Mouse (Mus musculus) limb, embryonic 15.5 days (tissue): Measurements from ENCODE around the gene Clcnka. TPM values are rescaled to one million over a fixed set of nuclear protein-coding genes. Genes with fewer than 3 reads are reported as not detected.

Experiments used
- ATAC-seq: fragments of 200-750 bp; cut with Nextera tagmentation; 2 replicates; pipeline ENCODE4 v1.8.0; 2017; ENCODE audit warnings: low read depth, moderate TSS enrichment; ENCODE audit not compliant: insufficient number of reproducible peaks, low FRiP score, low TSS enrichment
- H3K27ac ChIP-seq: fragments of 300-500 bp; sonication (generic); 2 replicates; pipeline ENCODE4 v1.5.1; 2015; ENCODE audit warnings: moderate library complexity, mild to moderate bottlenecking, inconsistent platforms
- H3K27me3 ChIP-seq: fragments of 300-500 bp; sonication (generic); 2 replicates; pipeline ENCODE4 v1.6.1; 2015; ENCODE audit warnings: inconsistent platforms
- H3K36me3 ChIP-seq: fragments of 300-500 bp; sonication (generic); 2 replicates; pipeline ENCODE4 v1.6.1; 2015; ENCODE audit warnings: inconsistent platforms
- H3K4me1 ChIP-seq: fragments of 300-500 bp; sonication (generic); 2 replicates; pipeline ENCODE4 v1.6.1; 2015; ENCODE audit warnings: inconsistent platforms
- H3K4me2 ChIP-seq: fragments of 300-500 bp; sonication (generic); 2 replicates; pipeline ENCODE4 v1.6.1; 2015; ENCODE audit warnings: mild to moderate bottlenecking, inconsistent platforms
- H3K4me3 ChIP-seq: fragments of 300-500 bp; sonication (generic); 2 replicates; pipeline ENCODE4 v1.5.1; 2015; ENCODE audit warnings: mild to moderate bottlenecking, inconsistent platforms
- H3K9ac ChIP-seq: fragments of 300-500 bp; sonication (generic); 2 replicates; pipeline ENCODE4 v1.6.1; 2015; ENCODE audit warnings: inconsistent platforms
- H3K9me3 ChIP-seq: fragments of 300-500 bp; sonication (generic); 2 replicates; pipeline ENCODE4 v1.6.1; 2016; ENCODE audit warnings: inconsistent platforms
- WGBS: fragments of 180-500 bp; shearing (Covaris S2); methylation state at CpG from one replicate; pipeline ENCODE4 v1.1.7; 2015; 5-methylcytosine and 5-hydroxymethylcytosine counted together
- polyA plus RNA-seq: library from polyadenylated mRNA; unstranded; fragments of >200 nt; fragmentation: Nextera tagmentation; extraction: Ambion mirVana; gene quantifications from 2 replicates; pipeline ENCODE4 v1.2.1, GENCODE M21; 2015

Clcnka gene
- polyA plus RNA-seq, 1 experiment from 2014 or later = 0.33 TPM

GRCm38 (mm10) chr4:141420192-141420829 lies 21.8 kb upstream of the Clcnka start, which contains the start of gene Hspb7:
Hspb7 (plus strand) TSS chr4:141420779.
- H3K27ac ChIP-seq = no peak within 1 kb of the TSS
- 39% methylated on average over 9 of the region's 9 CpGs for WGBS
- H3K4me2 ChIP-seq = 0 out of 2 replicates have a peak within 1 kb of the TSS, but pooled peaks have one; percentile 10
- H3K9ac ChIP-seq = no peak within 1 kb of the TSS; the same call in 1 of the 2 replicates
- no peaks in the 10 kb centered on the region for H3K9me3 ChIP-seq
- no peak within 1 kb of the TSS for H3K4me3 ChIP-seq
- peaks cover 30% of the 10 kb centered on the region for H3K4me1 ChIP-seq
- ATAC-seq = no peak
- 0 out of 2 replicates have a peak, but pooled peaks cover 6% of the 10 kb centered on the region for H3K27me3 ChIP-seq
- no peaks in the 10 kb centered on the region for H3K36me3 ChIP-seq

- H3K9ac ChIP-seq = no peak overlapping the region
- ATAC-seq = no peak
- H3K27ac ChIP-seq = no peak overlapping the region
- H3K4me2 ChIP-seq = no peak overlapping the region
- WGBS = 57% methylated on average over 27 of the region's 27 CpGs
- H3K4me3 ChIP-seq = no peak overlapping the region
- H3K4me1 ChIP-seq = peaks cover 23% of the 10 kb centered on the region
- H3K27me3 ChIP-seq = 0 out of 2 replicates have a peak, but pooled peaks cover 6% of the 10 kb centered on the region
- no peaks in the 10 kb centered on the region for H3K9me3 ChIP-seq
- H3K36me3 ChIP-seq = no peaks in the 10 kb centered on the region
Measured at GRCm38 (mm10) chr4:141419398-141420191, 21.1 kb upstream of the Clcnka start.

GRCm38 (mm10) chr4:141415924-141416323 lies 17.4 kb upstream of the Clcnka start, which contains the start of gene Clcnkb:
Clcnkb (minus strand) TSS chr4:141416014.
- H3K27ac ChIP-seq = no peak within 1 kb of the TSS
- no peak within 1 kb of the TSS for H3K4me3 ChIP-seq
- 62% methylated on average over 7 of the region's 7 CpGs for WGBS
- no peaks in the 10 kb centered on the region for H3K27me3 ChIP-seq
- H3K4me1 ChIP-seq = peaks cover 19% of the 10 kb centered on the region
- no peaks in the 10 kb centered on the region for H3K36me3 ChIP-seq
- ATAC-seq = no peak
- no peaks in the 10 kb centered on the region for H3K9me3 ChIP-seq
- H3K9ac ChIP-seq = no peak within 1 kb of the TSS
- H3K4me2 ChIP-seq = no peak within 1 kb of the TSS

- Histone ChIP-seq H3K27ac (no peak overlapping the region), H3K4me3 (no peak overlapping the region; the same call in 1 of the 2 replicates), H3K27me3 (no peaks in the 10 kb centered on the region), H3K4me2 (0 out of 2 replicates have a peak overlapping the region, but pooled peaks have one; percentile 7), H3K36me3 (no peaks in the 10 kb centered on the region), H3K9me3 (no peaks in the 10 kb centered on the region), H3K4me1 (peaks cover 9% of the 10 kb centered on the region), H3K9ac (no peak overlapping the region)
- ATAC-seq = no peak
- 20% methylated on average over 22 of the region's 22 CpGs for WGBS
Measured at GRCm38 (mm10) chr4:141411430-141411992, 13.0 kb upstream of the Clcnka start.

GRCm38 (mm10) chr4:141408577-141408976 lies 10.1 kb upstream of the Clcnka start:
- no peaks in the 10 kb centered on the region for H3K36me3 ChIP-seq
- no peak overlapping the region for H3K27ac ChIP-seq
- no peak overlapping the region for H3K9ac ChIP-seq
- ATAC-seq = no peak
- 87% methylated on average over 3 of the region's 3 CpGs for WGBS
- no peak overlapping the region for H3K4me3 ChIP-seq
- H3K4me2 ChIP-seq = no peak overlapping the region
- peaks cover 16% of the 10 kb centered on the region for H3K4me1 ChIP-seq
- no peaks in the 10 kb centered on the region for H3K9me3 ChIP-seq
- no peaks in the 10 kb centered on the region for H3K27me3 ChIP-seq

- Histone ChIP-seq H3K4me2 (no peak overlapping the region), H3K27me3 (no peaks in the 10 kb centered on the region), H3K9ac (no peak overlapping the region), H3K27ac (no peak overlapping the region), H3K4me1 (peaks cover 16% of the 10 kb centered on the region), H3K9me3 (no peaks in the 10 kb centered on the region), H3K4me3 (no peak overlapping the region), H3K36me3 (no peaks in the 10 kb centered on the region)
- no peak for ATAC-seq
- WGBS = 42% methylated on average over 14 of the region's 14 CpGs
Measured at GRCm38 (mm10) chr4:141406516-141407299, 8.2 kb upstream of the Clcnka start.

GRCm38 (mm10) chr4:141405314-141405622 lies 6.7 kb upstream of the Clcnka start:
- Histone ChIP-seq H3K27ac (no peak overlapping the region), H3K4me1 (peaks cover 11% of the 10 kb centered on the region; the same call in 1 of the 2 replicates), H3K4me2 (no peak overlapping the region), H3K9ac (no peak overlapping the region), H3K4me3 (no peak overlapping the region), H3K9me3 (no peaks in the 10 kb centered on the region), H3K36me3 (no peaks in the 10 kb centered on the region), H3K27me3 (no peaks in the 10 kb centered on the region)
- ATAC-seq = no peak
- WGBS = 83% methylated on average over 3 of the region's 3 CpGs

GRCm38 (mm10) chr4:141404518-141405313 lies 6.2 kb upstream of the Clcnka start:
- 0 out of 2 replicates have a peak overlapping the region, but pooled peaks have one; percentile 7 for H3K4me3 ChIP-seq
- no peak overlapping the region for H3K27ac ChIP-seq
- no peaks in the 10 kb centered on the region for H3K36me3 ChIP-seq
- WGBS = 13% methylated on average over 15 of the region's 15 CpGs
- peak; percentile 71 for ATAC-seq
- peak overlapping the region; percentile 35 for H3K4me2 ChIP-seq
- H3K9ac ChIP-seq = no peak overlapping the region
- no peaks in the 10 kb centered on the region for H3K27me3 ChIP-seq
- no peaks in the 10 kb centered on the region for H3K9me3 ChIP-seq
- H3K4me1 ChIP-seq = peaks cover 13% of the 10 kb centered on the region; the same call in 1 of the 2 replicates

- ATAC-seq = no peak
- Histone ChIP-seq H3K4me3 (no peak overlapping the region), H3K36me3 (no peaks in the 10 kb centered on the region), H3K4me1 (peaks cover 19% of the 10 kb centered on the region; the same call in 1 of the 2 replicates), H3K4me2 (no peak overlapping the region), H3K9ac (no peak overlapping the region), H3K27me3 (no peaks in the 10 kb centered on the region), H3K27ac (no peak overlapping the region), H3K9me3 (no peaks in the 10 kb centered on the region)
- WGBS = 79% methylated on average over 15 of the region's 15 CpGs
Measured at GRCm38 (mm10) chr4:141400171-141400570, 1.6 kb upstream of the Clcnka start.

- H3K4me3 ChIP-seq = no peak overlapping the region
- peaks cover 16% of the 10 kb centered on the region; the same call in 1 of the 2 replicates for H3K4me1 ChIP-seq
- WGBS = 79% methylated on average over 12 of the region's 12 CpGs
- H3K4me2 ChIP-seq = no peak overlapping the region
- no peaks in the 10 kb centered on the region for H3K9me3 ChIP-seq
- H3K36me3 ChIP-seq = no peaks in the 10 kb centered on the region
- no peak overlapping the region for H3K9ac ChIP-seq
- H3K27ac ChIP-seq = no peak overlapping the region
- ATAC-seq = no peak
- H3K27me3 ChIP-seq = no peaks in the 10 kb centered on the region
Measured at GRCm38 (mm10) chr4:141397861-141398260, 663 bp downstream of the Clcnka start.

GRCm38 (mm10) chr4:141394751-141395150 lies 3.8 kb downstream of the Clcnka start:
- no peak for ATAC-seq
- Histone ChIP-seq H3K27ac (no peak overlapping the region), H3K4me1 (peaks cover 13% of the 10 kb centered on the region; the same call in 1 of the 2 replicates), H3K9ac (no peak overlapping the region), H3K36me3 (no peaks in the 10 kb centered on the region), H3K9me3 (no peaks in the 10 kb centered on the region), H3K4me3 (no peak overlapping the region), H3K4me2 (peak overlapping the region; percentile 22; the same call in 1 of the 2 replicates), H3K27me3 (no peaks in the 10 kb centered on the region; the same call in 1 of the 2 replicates)
- WGBS = 15% methylated on average over 16 of the region's 16 CpGs
